Mouse (Mus musculus) MN1 (cell line): ENCODE measurements at regions not wholly inside any gene's neighbourhood (a gene's known extent, or its start where the extent isn't known, plus 50 kb on each side); places are given as distances from the start of the nearest gene placed in this dataset.
A peak's percentile ranks its signal among the peaks of the same experiment; 100 is the strongest.

Experiments
- DNase-seq: peaks from one replicate; pipeline ENCODE4 v3.0.0-alpha.2; 2016; ENCODE audit warnings: low spot score

GRCm38 (mm10) chr17:64499281-64499997, 101.1 kb upstream of the Man2a1 start:
- peak; percentile 42 for DNase-seq

DNA sequence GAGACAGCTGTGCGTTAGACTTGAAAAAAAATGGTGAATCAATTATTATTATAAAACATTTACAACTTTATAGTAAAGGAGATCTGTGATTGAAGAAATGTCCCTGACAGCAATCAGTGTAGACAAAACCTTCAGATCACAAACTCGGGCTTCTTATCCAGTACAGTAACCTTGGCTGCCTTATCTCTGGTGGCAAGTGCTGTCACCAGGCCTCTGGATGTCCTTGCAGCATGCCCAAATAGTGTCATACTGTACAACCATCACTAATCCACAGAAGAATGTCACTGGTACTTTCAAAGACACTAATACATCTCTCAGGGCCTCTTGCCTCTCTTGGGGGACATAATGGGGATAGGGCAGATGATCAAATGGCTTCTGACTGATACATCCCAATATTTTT, 98.2 kb upstream of the Man2a1 start:
- no peak for DNase-seq

GRCm38 (mm10) chr17:64505956-64506355, 94.6 kb upstream of the Man2a1 start:
- DNase-seq, result no peak

DNA sequence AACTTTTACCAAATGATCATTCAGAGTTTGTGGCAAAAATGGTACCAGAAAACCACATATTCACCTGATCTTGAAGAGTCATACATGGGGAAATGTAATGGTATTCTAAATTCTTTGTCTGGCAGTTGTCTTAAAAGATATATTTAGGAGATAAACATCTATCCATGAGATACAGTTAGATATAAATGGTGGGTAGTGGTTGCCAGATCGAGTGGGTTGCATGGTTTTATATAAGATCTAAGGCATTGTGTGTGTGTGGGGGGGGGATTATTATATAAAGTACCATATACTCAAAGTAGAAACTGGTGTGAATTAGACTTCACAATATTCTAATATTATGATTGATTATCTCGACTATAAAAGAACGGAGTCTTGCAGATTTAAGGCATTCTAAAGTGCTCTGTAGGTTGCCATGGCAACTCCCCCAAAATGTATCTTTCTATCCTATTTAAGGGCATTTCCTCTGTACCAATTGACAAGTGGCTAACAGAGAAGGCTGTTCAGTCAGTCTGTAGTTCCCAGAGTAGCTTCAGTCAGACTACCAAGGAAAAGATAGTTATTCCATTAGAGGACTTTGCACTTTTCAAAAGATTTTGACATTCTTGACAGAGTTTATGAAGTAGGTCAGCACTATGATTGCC, 89.3 kb upstream of the Man2a1 start:
- DNase-seq, result no peak

DNA sequence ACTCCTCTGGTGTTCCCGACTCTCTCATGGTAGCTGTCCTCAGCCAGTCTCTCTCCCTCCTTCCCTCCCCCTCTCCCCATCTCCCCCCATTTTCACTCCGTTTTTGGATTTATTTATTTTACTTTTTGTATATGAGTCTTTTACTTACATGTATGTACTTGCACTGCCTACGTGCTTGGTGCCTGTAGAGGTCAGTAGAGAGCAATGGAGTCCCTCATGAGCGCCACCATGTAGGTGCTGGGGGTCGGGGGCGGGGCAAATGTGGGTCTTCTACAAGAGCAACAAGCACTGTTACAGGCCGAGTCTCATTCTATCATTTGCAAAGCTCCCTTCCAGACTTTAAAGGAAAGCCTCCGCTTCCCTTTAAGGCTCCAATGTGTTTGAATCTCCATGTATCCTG, 78.3 kb upstream of the Man2a1 start:
- DNase-seq, result no peak

- DNase-seq, result no peak
These were observed 76.6 kb upstream of the Man2a1 start for GRCm38 (mm10) chr17:64523899-64524298.

- peak; percentile 63 for DNase-seq
These were observed 72.7 kb upstream of the Man2a1 start for GRCm38 (mm10) chr17:64527817-64528216.

- no peak for DNase-seq
These were observed 72.1 kb upstream of the Man2a1 start for GRCm38 (mm10) chr17:64528476-64528875.

GRCm38 (mm10) chr17:64529296-64529994, 71.1 kb upstream of the Man2a1 start:
- DNase-seq, result no peak

DNA sequence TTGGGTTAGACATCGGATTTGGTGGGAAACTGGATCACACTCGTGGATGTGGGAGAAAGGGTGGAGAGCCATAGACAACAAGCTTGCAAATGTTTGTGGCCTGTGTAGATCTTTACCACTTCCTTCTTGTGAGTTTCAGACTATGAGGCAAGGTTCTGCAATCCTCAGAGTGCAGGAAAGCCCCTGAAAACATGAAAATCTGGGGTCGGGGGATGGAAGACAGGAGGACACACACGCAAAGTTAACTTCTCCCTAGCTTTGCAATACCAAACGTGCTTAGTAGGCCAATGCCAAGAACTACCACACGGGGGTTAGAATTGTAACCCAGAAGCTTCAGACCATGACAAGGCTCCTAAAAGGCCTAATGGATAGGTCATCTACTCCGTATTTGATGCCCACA, 69.4 kb upstream of the Man2a1 start:
- no peak for DNase-seq

DNA sequence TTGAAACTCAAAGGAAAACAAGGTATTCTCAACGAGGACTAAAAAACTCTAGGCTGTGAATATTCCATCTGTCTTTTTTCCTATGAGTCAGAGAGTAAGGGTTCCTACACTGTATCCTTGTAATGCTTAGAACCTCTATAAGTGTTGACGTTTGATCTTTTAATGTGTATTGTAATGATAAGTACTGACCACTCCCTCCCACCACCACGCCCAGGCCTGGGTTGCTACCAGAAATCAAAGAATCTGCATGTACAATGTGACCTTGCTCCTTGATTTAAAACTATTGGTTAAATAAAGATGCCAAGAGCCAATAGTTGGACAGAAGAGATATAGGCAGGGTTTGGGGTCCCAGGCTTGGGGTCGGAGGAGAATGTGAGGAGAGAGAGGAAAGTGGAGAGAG, 66.2 kb upstream of the Man2a1 start:
- DNase-seq, result no peak

DNA sequence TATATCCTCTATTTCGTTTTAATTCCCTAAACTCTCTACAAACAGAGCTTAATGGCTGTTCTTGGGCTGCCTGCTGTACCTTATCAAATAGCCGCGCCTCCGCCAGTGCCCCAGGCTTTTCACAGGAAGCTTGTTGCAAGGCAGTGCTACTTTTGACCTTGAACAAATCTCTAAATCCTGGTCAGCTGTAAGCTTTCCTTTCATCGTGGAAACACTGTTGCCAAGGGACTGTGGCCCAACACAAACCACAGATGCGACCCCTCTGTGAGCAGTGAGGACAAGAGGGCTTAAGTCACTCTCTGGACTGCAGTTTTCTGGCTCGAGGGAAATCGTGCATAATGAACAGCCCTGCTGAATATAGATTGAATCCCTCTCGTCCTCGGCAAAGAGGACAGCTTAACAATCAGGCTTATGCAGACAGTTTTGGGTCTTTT, 62.0 kb upstream of the Man2a1 start:
- no peak for DNase-seq

DNA sequence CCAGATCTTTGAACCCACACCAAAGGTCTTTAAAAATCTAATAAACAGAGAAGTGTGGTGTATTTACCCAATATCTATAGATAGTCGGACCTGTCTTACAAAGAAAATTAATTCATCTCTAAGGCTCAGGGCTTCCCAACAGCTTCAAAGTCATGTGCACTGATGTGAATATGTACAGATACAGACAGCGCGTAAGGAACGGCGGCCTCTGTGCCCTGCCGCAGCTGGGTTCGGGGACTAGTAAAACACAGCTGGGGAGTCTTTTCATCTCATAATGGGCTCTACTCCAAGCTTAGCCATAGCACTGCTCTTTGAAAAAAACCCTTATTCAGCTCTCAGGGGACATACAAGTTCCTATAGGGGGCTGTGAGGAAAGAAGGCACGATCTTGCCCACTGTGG, 60.1 kb upstream of the Man2a1 start:
- DNase-seq, result no peak

DNA sequence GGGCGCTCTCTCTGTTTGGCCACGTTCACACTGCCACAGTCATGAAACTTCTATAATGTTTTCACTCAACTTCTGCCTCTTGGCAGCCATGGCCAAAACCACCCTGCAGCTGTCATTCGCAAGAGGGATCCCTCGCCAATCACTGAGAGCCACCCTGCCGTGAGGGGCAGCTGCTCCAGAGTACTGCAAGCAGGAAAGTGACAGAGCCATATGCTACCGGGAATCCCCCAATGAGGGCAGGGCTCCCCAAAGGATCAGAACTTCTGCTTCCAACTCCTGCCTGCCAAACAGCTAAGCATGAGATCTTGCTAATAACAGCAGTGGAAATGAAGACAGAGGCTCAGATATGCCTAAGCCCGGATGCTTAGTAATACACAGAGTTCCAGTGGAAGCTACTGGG, 52.0 kb upstream of the Man2a1 start:
- DNase-seq, result no peak

GRCm38 (mm10) chr17:64550034-64550433, 50.5 kb upstream of the Man2a1 start:
- DNase-seq, result peak; percentile 46
